ENCODE assay signal across 9 mouse cellular contexts in genomic region chr10:91032399-91032798, GRCm38 (mm10). TPM values are rescaled to one million over a fixed set of nuclear protein-coding genes. Genes with fewer than 3 reads are reported as not detected.
DNase-seq lines count a peak whose midpoint lies in the region; ATAC-seq and TF ChIP-seq lines count a peak whose summit lies in the region.
"Had no signal": no experiment of that assay in that cellular context is flagged by ENCODE, and none has a peak within 500 bp of the region (broad histone marks: within the 10 kb centered on the region; RNA-seq: fewer than 3 reads in every experiment).

No protein-coding gene starts in this region.

- no peak overlapping the region for H3K4me3 ChIP-seq in ES-Bruce4 (ENCODE audit: low read depth, low read length)
- no peak overlapping the region for H3K4me3 ChIP-seq in forebrain, embryonic 11.5 days (ENCODE audit: low read depth, low read length)
- H3K4me3 ChIP-seq in liver, embryonic 16.5 days (ENCODE audit: low read depth, low read length): no peak overlapping the region
- H3K4me3 ChIP-seq in neural tube, embryonic 14.5 days (ENCODE audit: low read depth, low read length): no peak overlapping the region
- H3K4me3 ChIP-seq: liver, embryonic 15.5 days had no signal

- no peaks in the 10 kb centered on the region for H3K4me1 ChIP-seq in ES-Bruce4 (ENCODE audit: control insufficient read depth, insufficient read depth, low read length)
- no peaks in the 10 kb centered on the region for H3K4me1 ChIP-seq in forebrain, embryonic 11.5 days (replicated peaks; ENCODE audit: control insufficient read depth, insufficient read depth, low read length)
- no peaks in the 10 kb centered on the region for H3K4me1 ChIP-seq in liver, embryonic 16.5 days (ENCODE audit: control insufficient read depth, low read depth, low read length)
- no peaks in the 10 kb centered on the region for H3K4me1 ChIP-seq in neural tube, embryonic 14.5 days (ENCODE audit: control insufficient read depth, insufficient read depth, low read length)
- H3K4me1 ChIP-seq: liver, embryonic 15.5 days had no signal

- H3K27ac ChIP-seq in ES-Bruce4 (ENCODE audit: insufficient read depth, low read length): no peak overlapping the region
- H3K27ac ChIP-seq in forebrain, embryonic 11.5 days (ENCODE audit: low read depth, low read length): no peak overlapping the region
- H3K27ac ChIP-seq in liver, embryonic 16.5 days (ENCODE audit: low read length): no peak overlapping the region
- H3K27ac ChIP-seq in neural tube, embryonic 14.5 days (ENCODE audit: low read depth, low read length): no peak overlapping the region
- H3K27ac ChIP-seq: liver, embryonic 15.5 days had no signal

- no peak overlapping the region for H3K4me2 ChIP-seq in forebrain, embryonic 11.5 days (ENCODE audit: low read depth, low read length, severe bottlenecking)
- no peak overlapping the region for H3K4me2 ChIP-seq in liver, embryonic 16.5 days (ENCODE audit: low read depth, low read length)
- no peak overlapping the region for H3K4me2 ChIP-seq in neural tube, embryonic 14.5 days (ENCODE audit: low read depth, low read length)
- H3K4me2 ChIP-seq: liver, embryonic 15.5 days had no signal

- WGBS in forebrain, embryonic 11.5 days: 26% methylated on average over 4 of the region's 4 CpGs
- WGBS in liver, embryonic 16.5 days (ENCODE audit: insufficient replicate concordance): 10% methylated on average over 4 of the region's 4 CpGs
- WGBS in neural tube, embryonic 14.5 days: 16% methylated on average over 4 of the region's 4 CpGs

- no peak for TF ChIP-seq POLR2A in ES-Bruce4 (IDR thresholded peaks at IDR 0.05; ENCODE audit: insufficient read depth, low read length)

- H3K9me3 ChIP-seq in ES-Bruce4 (replicated peaks; ENCODE audit: control insufficient read depth, insufficient read depth, low read length, poor library complexity, severe bottlenecking): no peaks in the 10 kb centered on the region
- no peaks in the 10 kb centered on the region for H3K9me3 ChIP-seq in forebrain, embryonic 11.5 days (ENCODE audit: control insufficient read depth, low read length)
- H3K9me3 ChIP-seq in liver, embryonic 16.5 days (replicated peaks; ENCODE audit: control insufficient read depth, low read length): no peaks in the 10 kb centered on the region
- no peaks in the 10 kb centered on the region for H3K9me3 ChIP-seq in neural tube, embryonic 14.5 days (ENCODE audit: control insufficient read depth, low read length)
- H3K9me3 ChIP-seq: liver, embryonic 15.5 days had no signal

- intact Hi-C loops in heart, postnatal 14 days (cut with DNase I): loop anchor here (2.0 to 10.0 kb wide), 3 partner anchors 130 to 878 kb away; no protein-coding TSS in a partner anchor

- TF ChIP-seq CTCF in ES-Bruce4 (IDR thresholded peaks at IDR 0.05; ENCODE audit: low read depth, low read length): peak; percentile 92

- no peaks in the 10 kb centered on the region for H3K27me3 ChIP-seq in ES-Bruce4 (ENCODE audit: control insufficient read depth, insufficient read depth, low read length, poor library complexity, severe bottlenecking)
- H3K27me3 ChIP-seq in forebrain, embryonic 11.5 days (ENCODE audit: control insufficient read depth, insufficient read depth, low read length): no peaks in the 10 kb centered on the region
- H3K27me3 ChIP-seq in liver, embryonic 16.5 days (ENCODE audit: control insufficient read depth, insufficient read depth, low read depth, low read length): no peaks in the 10 kb centered on the region
- no peaks in the 10 kb centered on the region for H3K27me3 ChIP-seq in neural tube, embryonic 14.5 days (ENCODE audit: control insufficient read depth, insufficient read depth, low read length)
- H3K27me3 ChIP-seq: liver, embryonic 15.5 days had no signal

- DNase-seq in c-Kit-positive CD71-negative TER-119-negative erythroid progenitor cells, embryonic 14.5 days (ENCODE audit: low read depth): peak; percentile 56
- DNase-seq in forebrain, embryonic 11.5 days (ENCODE audit: low spot score): peak; percentile 89
- peak; percentile 77 to 88 for DNase-seq in heart, postnatal 14 days
- DNase-seq in kidney, postnatal 4 days: peak; percentile 90
- peak; percentile 87 for DNase-seq in testis, postnatal 10 days (ENCODE audit: low spot score)

- peak; percentile 71; the same call in 1 of the 2 replicates for ATAC-seq in forebrain, embryonic 11.5 days (replicated peaks; ENCODE audit: low FRiP score)
- peak; percentile 24; the same call in 1 of the 2 replicates for ATAC-seq in liver, embryonic 16.5 days (ENCODE audit: low read depth)
- peak; percentile 85 for ATAC-seq in neural tube, embryonic 14.5 days (ENCODE audit: low read depth)

- no peak overlapping the region for H3K9ac ChIP-seq in ES-Bruce4 (ENCODE audit: low read depth, poor library complexity, severe bottlenecking)
- H3K9ac ChIP-seq in forebrain, embryonic 11.5 days (ENCODE audit: low read length): no peak overlapping the region
- H3K9ac ChIP-seq in liver, embryonic 16.5 days (ENCODE audit: low read depth, low read length): no peak overlapping the region
- no peak overlapping the region for H3K9ac ChIP-seq in neural tube, embryonic 14.5 days (replicated peaks; ENCODE audit: low read depth, low read length)
- H3K9ac ChIP-seq: liver, embryonic 15.5 days had no signal

- TF ChIP-seq EP300 in ES-Bruce4 (IDR thresholded peaks at IDR 0.05; ENCODE audit: insufficient read depth, low read depth, low read length): no peak

- H3K36me3 ChIP-seq in ES-Bruce4 (ENCODE audit: control insufficient read depth, insufficient read depth, low read length, poor library complexity, severe bottlenecking): peaks cover 9% of the 10 kb centered on the region
- H3K36me3 ChIP-seq in forebrain, embryonic 11.5 days (ENCODE audit: control insufficient read depth, insufficient read depth, low read length): no peaks in the 10 kb centered on the region
- no peaks in the 10 kb centered on the region for H3K36me3 ChIP-seq in liver, embryonic 16.5 days (ENCODE audit: control insufficient read depth, insufficient read depth)
- H3K36me3 ChIP-seq in neural tube, embryonic 14.5 days (ENCODE audit: control insufficient read depth, insufficient read depth, low read length): peaks cover 9% of the 10 kb centered on the region; the same call in 1 of the 2 replicates

RNA-seq across cellular contexts. Expression of gene Apaf1, which starts 50.2 kb away (rescaled TPM):
- 71.2 and 73.0 TPM in 2 replicates for polyA plus RNA-seq in ES-Bruce4 (2011; ENCODE audit: insufficient read depth, insufficient read length, low read depth, missing spikeins)
- 29.4 and 30.2 TPM in 2 replicates for polyA plus RNA-seq in forebrain, embryonic 11.5 days (2014; fragmentation: Nextera tagmentation; extraction: Ambion mirVana)
- total RNA-seq in heart, postnatal 14 days (2021): 10 to 100 TPM; 11.7 to 12.1 TPM
- 5.8 and 7.0 TPM in 2 replicates for polyA plus RNA-seq in liver, embryonic 16.5 days (2015; fragmentation: Nextera tagmentation; extraction: Ambion mirVana)
- polyA plus RNA-seq in neural tube, embryonic 14.5 days (2014; fragmentation: Nextera tagmentation; extraction: Ambion mirVana): 20.4 and 23.2 TPM in 2 replicates

RNA-seq across cellular contexts. Expression of gene Ikbip, which starts 50.3 kb away (rescaled TPM):
- polyA plus RNA-seq in ES-Bruce4 (2011; ENCODE audit: insufficient read depth, insufficient read length, low read depth, missing spikeins): 35.1 and 36.4 TPM in 2 replicates
- polyA plus RNA-seq in forebrain, embryonic 11.5 days (2014; fragmentation: Nextera tagmentation; extraction: Ambion mirVana): 19.8 and 22.7 TPM in 2 replicates
- 10 to 100 TPM; 18.2 to 18.7 TPM for total RNA-seq in heart, postnatal 14 days (2021)
- polyA plus RNA-seq in liver, embryonic 16.5 days (2015; fragmentation: Nextera tagmentation; extraction: Ambion mirVana): 6.5 and 6.9 TPM in 2 replicates
- 18.7 and 22.1 TPM in 2 replicates for polyA plus RNA-seq in neural tube, embryonic 14.5 days (2014; fragmentation: Nextera tagmentation; extraction: Ambion mirVana)

Comparison
In these comparisons a context has a peak if more than half of its experiments do, and no peak if none do; other contexts are left out.
1. ATAC-seq: peak in every context shown above with its lines; median percentile 85 in neural tube, embryonic 14.5 days; 71 in forebrain, embryonic 11.5 days; 24 in liver, embryonic 16.5 days.